Mouse (Mus musculus) hindbrain, postnatal 0 days (tissue): Measurements from ENCODE around the gene Olfr116. TPM values are rescaled to one million over a fixed set of nuclear protein-coding genes. Genes with fewer than 3 reads are reported as not detected.

Experiments used
- ATAC-seq: fragments of 200-750 bp; cut with Nextera tagmentation; 2 replicates; pipeline ENCODE4 v1.8.0; 2017; ENCODE audit warnings: mild to moderate bottlenecking, moderate TSS enrichment, moderate library complexity
- DNase-seq: peaks from one replicate; pipeline ENCODE4 v3.0.0-alpha.2; 2015; ENCODE audit warnings: low spot score
- H3K27ac ChIP-seq: fragments of 300-500 bp; sonication (generic); 2 replicates; pipeline ENCODE4 v1.5.1; 2014; ENCODE audit warnings: mild to moderate bottlenecking
- H3K27me3 ChIP-seq: fragments of 300-500 bp; sonication (generic); 2 replicates; pipeline ENCODE4 v1.6.1; 2014; ENCODE audit warnings: low read length, mixed read lengths; ENCODE audit not compliant: insufficient read depth
- H3K36me3 ChIP-seq: fragments of 300-500 bp; sonication (generic); 2 replicates; pipeline ENCODE4 v1.6.1; 2014; ENCODE audit warnings: low read length, mixed read lengths; ENCODE audit not compliant: insufficient read depth
- H3K4me1 ChIP-seq: fragments of 300-500 bp; sonication (generic); 2 replicates; pipeline ENCODE4 v1.6.1; 2014; ENCODE audit warnings: antibody characterized with exemption, low read length, mixed read lengths; ENCODE audit not compliant: insufficient read depth
- H3K4me2 ChIP-seq: fragments of 300-500 bp; sonication (generic); 2 replicates; pipeline ENCODE4 v1.6.1; 2014; ENCODE audit warnings: low read depth, mild to moderate bottlenecking, low read length, moderate library complexity, mixed read lengths
- H3K4me3 ChIP-seq: fragments of 300-500 bp; sonication (generic); 2 replicates; pipeline ENCODE4 v1.5.1; 2014; ENCODE audit warnings: low read length
- H3K9ac ChIP-seq: fragments of 300-500 bp; sonication (generic); replicated peaks from 2 replicates; pipeline ENCODE4 v1.6.1; 2014; ENCODE audit warnings: mild to moderate bottlenecking, low read length, moderate library complexity, mixed read lengths
- H3K9me3 ChIP-seq: fragments of 300-500 bp; sonication (generic); 2 replicates; pipeline ENCODE4 v1.6.1; 2016; ENCODE audit warnings: low read length, mixed read lengths
- CTCF ChIP-seq: IDR thresholded peaks from 2 replicates; pipeline ENCODE4 v1.5.1; 2016; ENCODE audit warnings: antibody characterized with exemption, control low read depth, low read depth
- WGBS: fragments of 180-500 bp; shearing (Covaris S2); extraction: QIAGEN DNeasy Blood & Tissue Kit; methylation state at CpG from one replicate; pipeline ENCODE4 v1.1.7; 2014; 5-methylcytosine and 5-hydroxymethylcytosine counted together
- polyA plus RNA-seq: library from polyadenylated mRNA; unstranded; fragments of >200 nt; fragmentation: Nextera tagmentation; extraction: Ambion mirVana; gene quantifications from 2 replicates; pipeline ENCODE4 v1.2.1, GENCODE M21; 2015
- total RNA-seq: library from RNA; depleted of rRNA; stranded (reverse); fragments of >200 nt; gene quantifications from 2 replicates; pipeline ENCODE4 v1.2.3, GENCODE M21; 2014; rRNA removed

Olfr116 gene
- total RNA-seq (not detected in 2 replicates), polyA plus RNA-seq (not detected in 2 replicates)

- Histone ChIP-seq H3K27ac (no peak within 1 kb of the TSS), H3K4me2 (no peak within 1 kb of the TSS), H3K27me3 (no peaks in the 10 kb centered on the region), H3K4me3 (no peak within 1 kb of the TSS), H3K9me3 (0 out of 2 replicates have a peak, but pooled peaks cover 2% of the 10 kb centered on the region), H3K9ac (no peak within 1 kb of the TSS), H3K36me3 (no peaks in the 10 kb centered on the region), H3K4me1 (no peaks in the 10 kb centered on the region)
- TF ChIP-seq CTCF = no peak
- no peak for ATAC-seq
- 82% methylated on average over 2 of the region's 2 CpGs for WGBS
- no peak for DNase-seq
Measured at GRCm38 (mm10) chr17:37627009-37627408, at the start of gene Olfr116, which contains the start of gene Olfr115. Gene Olfr116, minus strand, starts transcription at chr17:37627199. Gene Olfr115, minus strand, starts transcription at chr17:37627109.

GRCm38 (mm10) chr17:37666688-37667087 lies 39.7 kb upstream of the Olfr116 start, which contains the start of gene Olfr118:
Gene Olfr118, plus strand, starts transcription at chr17:37666988.
- no peak for TF ChIP-seq CTCF
- 59% methylated on average over 2 of the region's 2 CpGs for WGBS
- no peak for ATAC-seq

GRCm38 (mm10) chr17:37663682-37664081 lies 36.7 kb upstream of the Olfr116 start, which contains the start of gene Olfr117:
Gene Olfr117, minus strand, starts transcription at chr17:37663782.
- WGBS = 57% methylated on average over 1 of the region's 1 CpGs
- no peak within 1 kb of the TSS for H3K27ac ChIP-seq
- ATAC-seq = no peak
- H3K4me2 ChIP-seq = no peak within 1 kb of the TSS
- H3K9ac ChIP-seq = no peak within 1 kb of the TSS
- no peaks in the 10 kb centered on the region for H3K27me3 ChIP-seq
- no peak within 1 kb of the TSS for H3K4me3 ChIP-seq
- no peaks in the 10 kb centered on the region for H3K36me3 ChIP-seq
- no peaks in the 10 kb centered on the region for H3K4me1 ChIP-seq
- DNase-seq = no peak
- no peak for TF ChIP-seq CTCF
- H3K9me3 ChIP-seq = no peaks in the 10 kb centered on the region

More at GRCm38 (mm10) chr17:37666688-37667087, 39.7 kb upstream of the Olfr116 start, which contains the start of gene Olfr118:
- no peaks in the 10 kb centered on the region for H3K27me3 ChIP-seq
- H3K9ac ChIP-seq = no peak within 1 kb of the TSS
- no peak within 1 kb of the TSS for H3K27ac ChIP-seq
- no peak within 1 kb of the TSS for H3K4me3 ChIP-seq
- no peak within 1 kb of the TSS for H3K4me2 ChIP-seq
- DNase-seq = no peak
- H3K36me3 ChIP-seq = no peaks in the 10 kb centered on the region
- no peaks in the 10 kb centered on the region for H3K9me3 ChIP-seq
- H3K4me1 ChIP-seq = no peaks in the 10 kb centered on the region

- H3K4me2 ChIP-seq = no peak within 1 kb of the TSS
- H3K9me3 ChIP-seq = no peaks in the 10 kb centered on the region
- no peak for ATAC-seq
- H3K4me3 ChIP-seq = no peak within 1 kb of the TSS
- DNase-seq = no peak
- no peaks in the 10 kb centered on the region for H3K36me3 ChIP-seq
- H3K4me1 ChIP-seq = no peaks in the 10 kb centered on the region
- TF ChIP-seq CTCF = no peak
- H3K27ac ChIP-seq = no peak within 1 kb of the TSS
- H3K27me3 ChIP-seq = no peaks in the 10 kb centered on the region
- no peak within 1 kb of the TSS for H3K9ac ChIP-seq
Measured at GRCm38 (mm10) chr17:37592643-37593042, 34.4 kb downstream of the Olfr116 start, which contains the start of gene Olfr114. Gene Olfr114, minus strand, starts transcription at chr17:37592743.

GRCm38 (mm10) chr17:37577563-37577962 lies 49.4 kb downstream of the Olfr116 start, which contains the start of gene Olfr113:
Gene Olfr113, minus strand, starts transcription at chr17:37577663.
- ATAC-seq = no peak

More at GRCm38 (mm10) chr17:37577563-37577962, 49.4 kb downstream of the Olfr116 start, which contains the start of gene Olfr113:
- Histone ChIP-seq H3K27ac (no peak within 1 kb of the TSS), H3K4me2 (no peak within 1 kb of the TSS), H3K36me3 (no peaks in the 10 kb centered on the region), H3K9me3 (no peaks in the 10 kb centered on the region), H3K4me1 (no peaks in the 10 kb centered on the region), H3K4me3 (no peak within 1 kb of the TSS), H3K9ac (no peak within 1 kb of the TSS), H3K27me3 (no peaks in the 10 kb centered on the region)
- DNase-seq = no peak
- TF ChIP-seq CTCF = no peak

Other genes starting within 250 kb of the Olfr116 start
- not detected in 2 replicates for gene Olfr105-ps, start 248.2 kb downstream of the Olfr116 start, total RNA-seq
- gene Olfr105-ps, start 248.2 kb downstream of the Olfr116 start, polyA plus RNA-seq = not detected in 2 replicates
- not detected in 2 replicates for gene Olfr106-ps, start 236.8 kb downstream of the Olfr116 start, total RNA-seq
- gene Olfr106-ps, start 236.8 kb downstream of the Olfr116 start, polyA plus RNA-seq = not detected in 2 replicates
- gene Olfr107, start 228.0 kb downstream of the Olfr116 start, total RNA-seq = not detected in 2 replicates
- gene Olfr107, start 228.0 kb downstream of the Olfr116 start, polyA plus RNA-seq = not detected in 2 replicates
- not detected in 2 replicates for gene Olfr108, start 181.7 kb downstream of the Olfr116 start, total RNA-seq
- not detected in 2 replicates for gene Olfr108, start 181.7 kb downstream of the Olfr116 start, polyA plus RNA-seq
- gene Olfr109, start 168.3 kb downstream of the Olfr116 start, total RNA-seq = not detected in 2 replicates
- gene Olfr109, start 168.3 kb downstream of the Olfr116 start, polyA plus RNA-seq = not detected in 2 replicates
- gene H2-M2, start 143.6 kb downstream of the Olfr116 start, total RNA-seq = not detected in 2 replicates
- not detected in 2 replicates for gene H2-M2, start 143.6 kb downstream of the Olfr116 start, polyA plus RNA-seq
- gene Olfr110, start 134.7 kb downstream of the Olfr116 start, total RNA-seq = not detected in 2 replicates
- not detected in 2 replicates for gene Olfr110, start 134.7 kb downstream of the Olfr116 start, polyA plus RNA-seq
- not detected in 2 replicates for gene Olfr111, start 119.2 kb downstream of the Olfr116 start, total RNA-seq
- gene Olfr111, start 119.2 kb downstream of the Olfr116 start, polyA plus RNA-seq = not detected in 2 replicates
- not detected in 2 replicates for gene Olfr112, start 57.7 kb downstream of the Olfr116 start, total RNA-seq
- not detected in 2 replicates for gene Olfr112, start 57.7 kb downstream of the Olfr116 start, polyA plus RNA-seq
- not detected in 2 replicates for gene Olfr113, start 49.5 kb downstream of the Olfr116 start, total RNA-seq
- not detected in 2 replicates for gene Olfr113, start 49.5 kb downstream of the Olfr116 start, polyA plus RNA-seq
- not detected in 2 replicates for gene Olfr114, start 34.5 kb downstream of the Olfr116 start, total RNA-seq
- not detected in 2 replicates for gene Olfr114, start 34.5 kb downstream of the Olfr116 start, polyA plus RNA-seq
- gene Olfr115, start 90 bp downstream of the Olfr116 start, total RNA-seq = not detected in 2 replicates
- gene Olfr115, start 90 bp downstream of the Olfr116 start, polyA plus RNA-seq = not detected in 2 replicates
- not detected in 2 replicates for gene Olfr117, start 36.6 kb upstream of the Olfr116 start, total RNA-seq
- gene Olfr117, start 36.6 kb upstream of the Olfr116 start, polyA plus RNA-seq = not detected in 2 replicates
- gene Olfr118, start 39.8 kb upstream of the Olfr116 start, total RNA-seq = not detected in 2 replicates
- not detected in 2 replicates for gene Olfr118, start 39.8 kb upstream of the Olfr116 start, polyA plus RNA-seq
- not detected in 2 replicates for gene Olfr119, start 69.4 kb upstream of the Olfr116 start, total RNA-seq
- gene Olfr119, start 69.4 kb upstream of the Olfr116 start, polyA plus RNA-seq = not detected in 2 replicates
- not detected in 2 replicates for gene Olfr120, start 94.6 kb upstream of the Olfr116 start, total RNA-seq
- gene Olfr120, start 94.6 kb upstream of the Olfr116 start, polyA plus RNA-seq = not detected in 2 replicates
- not detected in 2 replicates for gene Olfr121, start 121.7 kb upstream of the Olfr116 start, total RNA-seq
- gene Olfr121, start 121.7 kb upstream of the Olfr116 start, polyA plus RNA-seq = not detected in 2 replicates
- not detected in 2 replicates for gene Olfr122, start 141.4 kb upstream of the Olfr116 start, total RNA-seq
- gene Olfr122, start 141.4 kb upstream of the Olfr116 start, polyA plus RNA-seq = not detected in 2 replicates
- not detected in 2 replicates for gene Olfr123, start 166.3 kb upstream of the Olfr116 start, total RNA-seq
- not detected in 2 replicates for gene Olfr123, start 166.3 kb upstream of the Olfr116 start, polyA plus RNA-seq
- gene Olfr124, start 172.7 kb upstream of the Olfr116 start, total RNA-seq = not detected in 2 replicates
- not detected in 2 replicates for gene Olfr124, start 172.7 kb upstream of the Olfr116 start, polyA plus RNA-seq
- 0.26 TPM in 1 of 2 replicates, not detected in the other for gene Olfr125, start 205.8 kb upstream of the Olfr116 start, total RNA-seq
- gene Olfr125, start 205.8 kb upstream of the Olfr116 start, polyA plus RNA-seq = not detected in 2 replicates
- not detected in 2 replicates for gene Olfr126, start 220.3 kb upstream of the Olfr116 start, total RNA-seq
- not detected in 2 replicates for gene Olfr126, start 220.3 kb upstream of the Olfr116 start, polyA plus RNA-seq